Comparison of ENCODE assay signal across 26 mouse cellular contexts in the genomic region with DNA sequence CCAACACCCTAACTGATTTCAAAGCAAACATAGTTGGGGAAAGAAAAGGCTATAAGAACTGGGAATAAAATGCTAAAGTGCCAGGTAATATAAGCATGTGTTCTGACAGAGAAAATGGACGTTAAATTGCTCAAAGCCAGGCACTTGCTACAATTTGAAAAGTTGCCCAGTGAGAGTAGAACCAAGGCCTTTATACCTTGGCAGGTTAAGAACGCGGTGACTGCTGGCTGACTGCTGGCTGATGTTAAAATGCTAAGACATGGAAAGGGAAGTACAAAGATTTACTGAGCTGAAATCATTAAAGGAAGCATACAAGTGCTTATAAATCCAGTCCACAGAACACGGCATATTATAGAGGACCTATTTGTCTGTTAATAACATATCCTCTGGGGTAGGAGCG.
DNase-seq lines count a peak whose midpoint lies in the region; ATAC-seq lines count a peak whose summit lies in the region.
"Had no signal": no experiment of that assay in that cellular context is flagged by ENCODE, and none has a peak within 500 bp of the region (broad histone marks: within the 10 kb centered on the region; RNA-seq: fewer than 3 reads in every experiment).

No protein-coding gene starts in this region.

- 75% methylated on average over 5 of the region's 5 CpGs for WGBS in kidney, embryonic 14.5 days
- 71% methylated on average over 5 of the region's 5 CpGs for WGBS in kidney, embryonic 16.5 days

- H3K4me1 ChIP-seq in kidney, embryonic 14.5 days (ENCODE audit: control insufficient read depth, insufficient read depth, low read length), result 0 out of 2 replicates have a peak, but pooled peaks cover 3% of the 10 kb centered on the region
- H3K4me1 ChIP-seq in kidney, embryonic 16.5 days (ENCODE audit: insufficient read depth, low read length), result 0 out of 2 replicates have a peak, but pooled peaks cover 2% of the 10 kb centered on the region
- H3K4me1 ChIP-seq: embryonic facial prominence, embryonic 12.5 days; hindbrain, embryonic 10.5 days had no signal

- no peaks in the 10 kb centered on the region for H3K27me3 ChIP-seq in kidney, embryonic 14.5 days (ENCODE audit: control insufficient read depth, insufficient read depth, low read length)
- H3K27me3 ChIP-seq in kidney, embryonic 16.5 days (ENCODE audit: insufficient read depth, low read length), result no peaks in the 10 kb centered on the region
- H3K27me3 ChIP-seq: embryonic facial prominence, embryonic 12.5 days; embryonic facial prominence, embryonic 15.5 days; heart, embryonic 12.5 days; heart, embryonic 15.5 days; hindbrain, embryonic 13.5 days had no signal

- no peaks in the 10 kb centered on the region for H3K36me3 ChIP-seq in kidney, embryonic 14.5 days (ENCODE audit: control insufficient read depth, insufficient read depth, low read length)
- H3K36me3 ChIP-seq in kidney, embryonic 16.5 days (ENCODE audit: insufficient read depth, low read length), result no peaks in the 10 kb centered on the region
- H3K36me3 ChIP-seq: embryonic facial prominence, embryonic 12.5 days; embryonic facial prominence, embryonic 15.5 days; heart, embryonic 12.5 days; heart, embryonic 15.5 days; hindbrain, embryonic 10.5 days; hindbrain, embryonic 13.5 days had no signal

- peak; percentile 6 for DNase-seq in adrenal gland, postnatal 14 days
- DNase-seq in adrenal gland, postnatal 36 days, result no peak
- peak; percentile 44 to 54 for DNase-seq in kidney, adult 8-10 months
- DNase-seq in kidney, postnatal 25 days, result peak; percentile 31 to 44
- DNase-seq in kidney, postnatal 36 days, result peak; percentile 39 to 51
- DNase-seq: adrenal gland, adult 8-10 months; cerebellum, adult 11 months; cerebellum, adult 2 months; cerebellum, adult 9-11 months; cerebellum, postnatal 25 days; forebrain, postnatal 0 days; gastrocnemius, adult 2 months; gastrocnemius, postnatal 14 days; heart, adult 18-20 months; heart, postnatal 10 days; heart, postnatal 36 days had no signal

- no peaks in the 10 kb centered on the region for H3K9me3 ChIP-seq in kidney, embryonic 14.5 days (ENCODE audit: control insufficient read depth, low read length)
- no peaks in the 10 kb centered on the region for H3K9me3 ChIP-seq in kidney, embryonic 16.5 days (ENCODE audit: low read length)
- H3K9me3 ChIP-seq: embryonic facial prominence, embryonic 12.5 days; embryonic facial prominence, embryonic 15.5 days; heart, embryonic 15.5 days; hindbrain, embryonic 10.5 days; hindbrain, embryonic 13.5 days had no signal

- H3K9ac ChIP-seq in kidney, embryonic 14.5 days (ENCODE audit: low read depth, low read length), result no peak overlapping the region
- H3K9ac ChIP-seq in kidney, embryonic 16.5 days (replicated peaks; ENCODE audit: low read length), result no peak overlapping the region
- H3K9ac ChIP-seq: embryonic facial prominence, embryonic 12.5 days; embryonic facial prominence, embryonic 15.5 days; forebrain, postnatal 0 days; heart, embryonic 12.5 days; heart, embryonic 15.5 days; hindbrain, embryonic 13.5 days had no signal

- ATAC-seq in kidney, embryonic 14.5 days (ENCODE audit: low FRiP score, low TSS enrichment), result no peak
- ATAC-seq in kidney, embryonic 16.5 days (ENCODE audit: low FRiP score, low TSS enrichment), result no peak
- ATAC-seq: activated CD4-positive, CD25-positive, alpha-beta regulatory T cell, adult 4 months; forebrain, embryonic 14.5 days; forebrain, postnatal 0 days had no signal

- H3K27ac ChIP-seq in kidney, embryonic 14.5 days (ENCODE audit: low read depth, low read length), result no peak overlapping the region
- no peak overlapping the region for H3K27ac ChIP-seq in kidney, embryonic 16.5 days (ENCODE audit: low read length)
- H3K27ac ChIP-seq: embryonic facial prominence, embryonic 12.5 days; embryonic facial prominence, embryonic 15.5 days; gastrocnemius, adult 2 months; heart, embryonic 15.5 days; hindbrain, embryonic 10.5 days; hindbrain, embryonic 13.5 days had no signal

- H3K4me2 ChIP-seq in kidney, embryonic 14.5 days (replicated peaks; ENCODE audit: low read depth, low read length), result no peak overlapping the region
- H3K4me2 ChIP-seq in kidney, embryonic 16.5 days (replicated peaks; ENCODE audit: low read depth, low read length), result no peak overlapping the region
- H3K4me2 ChIP-seq: embryonic facial prominence, embryonic 12.5 days; embryonic facial prominence, embryonic 15.5 days; heart, embryonic 12.5 days; heart, embryonic 15.5 days; hindbrain, embryonic 13.5 days had no signal

- no peak overlapping the region for H3K4me3 ChIP-seq in kidney, embryonic 14.5 days (ENCODE audit: low read length)
- H3K4me3 ChIP-seq in kidney, embryonic 16.5 days (ENCODE audit: low read length), result no peak overlapping the region
- H3K4me3 ChIP-seq: embryonic facial prominence, embryonic 12.5 days; embryonic facial prominence, embryonic 15.5 days; gastrocnemius, adult 2 months; heart, embryonic 12.5 days; heart, embryonic 15.5 days; hindbrain, embryonic 10.5 days; hindbrain, embryonic 13.5 days had no signal

Comparison
In these comparisons a context has a peak if more than half of its experiments do, and no peak if none do; other contexts are left out.
1. DNase-seq: peak in adrenal gland, postnatal 14 days (single experiment), kidney, adult 8-10 months (2 of 2), kidney, postnatal 25 days (2 of 2) and kidney, postnatal 36 days (2 of 2); none in adrenal gland, postnatal 36 days (0 of 2).